Mouse (Mus musculus) myocyte (in vitro differentiated cells): ENCODE measurements around the gene Dlx4. TPM values are rescaled to one million over a fixed set of nuclear protein-coding genes. Genes with fewer than 3 reads are reported as not detected.
A peak's percentile ranks its signal among the peaks of the same experiment; 100 is the strongest.

ENCODE experiments used
- H3K27me3 ChIP-seq: one replicate; pipeline ENCODE4 v1.6.1; 2011; ENCODE audit not compliant: control insufficient read depth, insufficient read depth, insufficient read length
- H3K36me3 ChIP-seq: one replicate; pipeline ENCODE4 v1.6.1; 2011; ENCODE audit not compliant: control insufficient read depth, insufficient read depth
- H3K4me2 ChIP-seq: one replicate; pipeline ENCODE4 v1.6.1; 2011; ENCODE audit warnings: low read depth, control low read depth
- H3K4me3 ChIP-seq: one replicate; pipeline ENCODE4 v1.5.1; 2011; ENCODE audit warnings: mild to moderate bottlenecking, control low read depth, moderate library complexity
- H3K79me2 ChIP-seq: one replicate; pipeline ENCODE4 v1.6.1; 2011; ENCODE audit not compliant: control insufficient read depth, insufficient read depth
- H3ac ChIP-seq: one replicate; pipeline ENCODE4 v1.6.1; 2011; ENCODE audit not compliant: control insufficient read depth, insufficient read length
- CEBPB ChIP-seq: IDR thresholded peaks from 2 replicates; pipeline ENCODE4 v1.6.1; 2011; ENCODE audit warnings: mild to moderate bottlenecking, moderate library complexity; ENCODE audit not compliant: poor library complexity, insufficient read depth, severe bottlenecking
- E2F4 ChIP-seq: IDR thresholded peaks from one replicate; pipeline ENCODE4 v1.6.1; 2011; ENCODE audit warnings: mild to moderate bottlenecking, control low read depth, moderate library complexity; ENCODE audit not compliant: insufficient read depth
- MAX ChIP-seq: IDR thresholded peaks from one replicate; pipeline ENCODE4 v1.6.1; 2011; ENCODE audit warnings: low read depth, mild to moderate bottlenecking, control low read depth
- MYOD1 ChIP-seq, 3 experiments: IDR thresholded peaks; one replicate each; pipeline ENCODE4 v1.6.1; 2011; ENCODE audit warnings: control low read depth in 2 of 3, low read depth in 2 of 3, mild to moderate bottlenecking in 2 of 3, moderate library complexity in 1 of 3; ENCODE audit not compliant: insufficient read length in 2 of 3, control insufficient read depth in 1 of 3
- MYOG ChIP-seq, 3 experiments: IDR thresholded peaks; one replicate each; pipeline ENCODE4 v1.6.1; 2011; ENCODE audit warnings: control low read depth in 2 of 3, low read depth in 2 of 3, mild to moderate bottlenecking in 2 of 3; ENCODE audit not compliant: insufficient read length in 2 of 3, control insufficient read depth in 1 of 3, insufficient read depth in 1 of 3
- POLR2A ChIP-seq: IDR thresholded peaks from one replicate; pipeline ENCODE4 v1.6.1; 2011; ENCODE audit warnings: low read depth, mild to moderate bottlenecking, control low read depth, moderate library complexity; ENCODE audit not compliant: insufficient read length
- POLR2AphosphoS2 ChIP-seq: IDR thresholded peaks from one replicate; pipeline ENCODE4 v1.6.1; 2011; ENCODE audit warnings: low read depth, control low read depth; ENCODE audit not compliant: insufficient read length
- REST ChIP-seq: IDR thresholded peaks from one replicate; pipeline ENCODE4 v1.6.1; 2011; ENCODE audit warnings: mild to moderate bottlenecking, control low read depth, moderate library complexity; ENCODE audit not compliant: insufficient read depth, insufficient read length
- SRF ChIP-seq: IDR thresholded peaks from one replicate; pipeline ENCODE4 v1.6.1; 2011; ENCODE audit warnings: low read depth; ENCODE audit not compliant: control insufficient read depth, insufficient read length
- TCF12 ChIP-seq: IDR thresholded peaks from one replicate; pipeline ENCODE4 v1.6.1; 2011; ENCODE audit warnings: mild to moderate bottlenecking, control low read depth; ENCODE audit not compliant: poor library complexity, insufficient read depth, severe bottlenecking
- TCF3 ChIP-seq: IDR thresholded peaks from one replicate; pipeline ENCODE4 v1.6.1; 2011; ENCODE audit warnings: low read depth, control low read depth; ENCODE audit not compliant: insufficient read length
- USF1 ChIP-seq: IDR thresholded peaks from one replicate; pipeline ENCODE4 v1.6.1; 2011; ENCODE audit warnings: low read depth, mild to moderate bottlenecking, control low read depth, moderate library complexity
- polyA plus RNA-seq: library from polyadenylated mRNA; unstranded; fragments of >200 nt; fragmentation: generic; extraction: Trizol; gene quantifications from one replicate; pipeline ENCODE4 v1.2.1, GENCODE M21; 2012; ENCODE audit warnings: missing spikeins

Dlx4 gene
- 0.49 TPM for polyA plus RNA-seq

DNA sequence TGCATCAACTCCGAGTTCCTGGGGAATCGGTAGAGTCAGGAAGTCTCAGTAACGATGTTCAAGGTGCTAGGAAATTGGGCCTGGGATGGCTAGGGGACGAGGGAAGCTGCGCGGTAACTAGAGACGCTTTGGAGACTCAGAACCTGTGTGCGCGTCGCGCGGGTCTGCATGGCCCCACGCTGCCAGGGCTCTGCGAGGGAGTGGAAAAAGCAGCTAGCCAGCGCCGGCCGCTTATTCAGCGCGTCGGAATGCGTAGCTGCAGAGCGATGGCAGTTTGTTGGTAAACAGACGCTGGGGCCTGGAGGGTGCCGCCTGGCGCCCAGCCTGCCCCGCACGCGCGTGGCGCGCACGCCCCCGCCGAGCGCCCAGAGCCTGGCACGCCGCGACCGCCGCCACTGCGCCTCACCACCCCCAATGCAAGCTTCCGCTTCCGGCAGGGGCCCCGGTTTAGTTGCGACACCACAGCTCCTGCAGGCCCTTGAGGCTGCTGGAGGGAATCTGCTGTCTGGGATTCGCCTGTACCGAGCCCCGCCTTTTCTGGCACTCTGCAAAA lies at the start of gene Dlx4:
Gene Dlx4, minus strand, starts transcription at position 413 of the 553 bp plus-strand sequence.
- Histone ChIP-seq H3K79me2 (no peaks in the 10 kb centered on the region), H3K4me3 (peak within 1 kb of the TSS; percentile 13), H3K36me3 (no peaks in the 10 kb centered on the region), H3K4me2 (peak within 1 kb of the TSS; percentile 76), H3ac (no peak within 1 kb of the TSS), H3K27me3 (peaks cover 5% of the 10 kb centered on the region)
- TF ChIP-seq CEBPB (peak; percentile 64; the same call in 1 of the 2 replicates), MAX (no peak), TCF12 (no peak), MYOG (IDR thresholded peaks at IDR 0.05; ENCODE audit: control insufficient read depth in 1 of 3, insufficient read depth in 1 of 3, insufficient read length in 2 of 3, low read depth in 2 of 3) (no peak), POLR2AphosphoS2 (no peak), POLR2A (peak; percentile 56), MYOD1 (IDR thresholded peaks at IDR 0.05; ENCODE audit: control insufficient read depth in 1 of 3, insufficient read length in 2 of 3, low read depth in 2 of 3) (peak in 1 of 3 experiments; percentile 31), USF1 (no peak)

DNA sequence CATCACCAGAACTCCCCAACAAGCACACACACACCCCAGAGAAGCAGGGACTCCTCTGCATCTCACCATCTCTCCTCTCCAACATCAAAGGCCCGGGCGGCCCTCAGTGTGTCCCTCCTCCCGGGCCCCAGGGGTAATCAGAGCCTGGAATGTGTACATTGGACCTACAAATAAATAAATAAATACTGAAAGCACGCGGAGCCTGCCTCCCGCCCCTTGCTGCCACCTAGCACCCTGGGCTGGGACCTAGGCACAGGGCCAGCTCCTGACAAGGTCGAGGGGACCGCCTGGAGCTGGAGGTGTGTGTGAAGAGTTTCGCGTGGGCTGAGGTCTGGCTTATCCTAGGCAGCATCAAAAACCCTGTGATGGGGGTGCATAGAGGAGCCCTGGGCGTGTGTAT lies 43.8 kb upstream of the Dlx4 start:
- no peak for TF ChIP-seq USF1
- no peak for TF ChIP-seq TCF3
- TF ChIP-seq SRF = no peak
- TF ChIP-seq CEBPB = no peak
- TF ChIP-seq TCF12 = no peak
- no peak for TF ChIP-seq POLR2AphosphoS2
- TF ChIP-seq MYOG (IDR thresholded peaks at IDR 0.05; ENCODE audit: control insufficient read depth in 1 of 3, insufficient read depth in 1 of 3, insufficient read length in 2 of 3, low read depth in 2 of 3) = no peak
- TF ChIP-seq POLR2A = no peak
- no peak for TF ChIP-seq MYOD1 (IDR thresholded peaks at IDR 0.05; ENCODE audit: control insufficient read depth in 1 of 3, insufficient read length in 2 of 3, low read depth in 2 of 3)
- no peak for TF ChIP-seq REST
- TF ChIP-seq MAX = no peak
- TF ChIP-seq E2F4 = no peak
- H3K79me2 ChIP-seq = no peaks in the 10 kb centered on the region
- H3K4me2 ChIP-seq = no peak overlapping the region
- H3K36me3 ChIP-seq = no peaks in the 10 kb centered on the region
- no peak overlapping the region for H3ac ChIP-seq
- H3K27me3 ChIP-seq = no peaks in the 10 kb centered on the region
- H3K4me3 ChIP-seq = no peak overlapping the region

DNA sequence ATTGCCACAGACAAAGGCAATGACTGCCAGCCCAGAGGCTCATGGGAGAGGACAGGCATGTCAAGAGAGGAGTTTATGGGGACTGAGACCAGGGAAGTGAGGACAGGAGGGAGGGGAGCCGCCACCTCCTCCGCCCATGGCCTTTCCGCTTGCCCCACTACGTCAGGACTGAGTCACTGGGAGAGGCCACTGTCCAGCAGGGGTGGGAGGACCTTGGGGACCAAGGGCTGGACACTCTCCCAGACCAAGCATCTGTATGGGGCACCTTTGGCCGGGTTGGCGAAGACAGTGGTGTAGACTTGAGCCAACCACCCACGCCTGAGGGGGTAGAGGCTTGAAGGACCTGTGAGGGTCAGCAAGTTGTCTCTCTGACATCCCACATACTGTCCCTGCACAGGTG lies 40.8 kb upstream of the Dlx4 start:
- TF ChIP-seq MAX (no peak), REST (peak; percentile 20), CEBPB (no peak), MYOD1 (IDR thresholded peaks at IDR 0.05; ENCODE audit: control insufficient read depth in 1 of 3, insufficient read length in 2 of 3, low read depth in 2 of 3) (peak in 1 of 3 experiments; percentile 7), POLR2A (peak; percentile 35)
- Histone ChIP-seq H3K79me2 (no peaks in the 10 kb centered on the region), H3K27me3 (no peaks in the 10 kb centered on the region), H3ac (no peak overlapping the region), H3K4me2 (peak overlapping the region; percentile 41), H3K4me3 (no peak overlapping the region), H3K36me3 (no peaks in the 10 kb centered on the region)

DNA sequence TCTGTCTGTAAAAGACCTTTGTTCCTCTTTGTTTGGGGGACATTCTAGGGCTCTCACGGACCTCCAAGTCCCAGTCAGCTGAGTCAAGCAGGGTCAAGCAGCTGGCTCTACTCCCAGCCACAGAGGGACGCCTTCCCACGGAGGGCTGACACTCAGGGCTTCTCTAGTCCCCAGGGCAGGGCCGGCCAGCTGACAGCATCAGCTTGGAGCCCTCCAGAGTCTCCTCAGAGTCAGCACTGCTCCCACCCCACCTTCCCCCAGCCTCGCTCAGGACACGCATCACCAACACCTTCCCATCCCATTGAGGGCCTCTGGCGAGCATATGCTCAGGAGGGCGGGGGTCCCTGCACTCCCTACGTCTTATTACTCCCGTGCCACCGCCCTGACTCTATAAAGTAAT lies 39.6 kb upstream of the Dlx4 start:
- Histone ChIP-seq H3K36me3 (no peaks in the 10 kb centered on the region), H3K27me3 (no peaks in the 10 kb centered on the region), H3ac (no peak overlapping the region), H3K4me3 (no peak overlapping the region), H3K79me2 (no peaks in the 10 kb centered on the region), H3K4me2 (peak overlapping the region; percentile 41)
- no peak for TF ChIP-seq MYOD1 (IDR thresholded peaks at IDR 0.05; ENCODE audit: control insufficient read depth in 1 of 3, insufficient read length in 2 of 3, low read depth in 2 of 3)
- TF ChIP-seq E2F4 = no peak
- no peak for TF ChIP-seq CEBPB
- TF ChIP-seq MAX = no peak

DNA sequence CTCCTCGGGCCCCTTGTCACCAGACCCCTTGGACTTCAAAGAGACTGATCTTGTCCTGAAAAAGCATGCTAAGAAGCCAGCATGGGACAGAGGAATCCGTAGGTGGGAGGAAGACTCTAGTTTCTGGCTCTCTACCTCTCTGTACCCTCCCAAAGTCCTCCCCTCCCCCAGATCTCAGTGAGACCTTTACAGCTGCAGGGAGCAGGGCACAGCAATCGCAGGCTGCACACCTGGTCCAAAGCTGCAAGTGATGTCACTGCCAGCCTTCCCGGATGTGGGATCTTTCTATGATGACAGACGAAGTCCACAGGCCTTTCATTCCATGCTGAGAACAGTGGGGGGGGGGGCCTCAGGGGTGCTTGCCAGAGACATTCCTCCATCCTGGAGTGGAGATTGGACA lies 38.5 kb upstream of the Dlx4 start:
- Histone ChIP-seq H3K4me3 (no peak overlapping the region), H3K27me3 (no peaks in the 10 kb centered on the region), H3K36me3 (no peaks in the 10 kb centered on the region), H3K79me2 (no peaks in the 10 kb centered on the region), H3ac (no peak overlapping the region), H3K4me2 (no peak overlapping the region)
- no peak for TF ChIP-seq MAX
- peak in 1 of 3 experiments; percentile 18 for TF ChIP-seq MYOD1 (IDR thresholded peaks at IDR 0.05; ENCODE audit: control insufficient read depth in 1 of 3, insufficient read length in 2 of 3, low read depth in 2 of 3)

DNA sequence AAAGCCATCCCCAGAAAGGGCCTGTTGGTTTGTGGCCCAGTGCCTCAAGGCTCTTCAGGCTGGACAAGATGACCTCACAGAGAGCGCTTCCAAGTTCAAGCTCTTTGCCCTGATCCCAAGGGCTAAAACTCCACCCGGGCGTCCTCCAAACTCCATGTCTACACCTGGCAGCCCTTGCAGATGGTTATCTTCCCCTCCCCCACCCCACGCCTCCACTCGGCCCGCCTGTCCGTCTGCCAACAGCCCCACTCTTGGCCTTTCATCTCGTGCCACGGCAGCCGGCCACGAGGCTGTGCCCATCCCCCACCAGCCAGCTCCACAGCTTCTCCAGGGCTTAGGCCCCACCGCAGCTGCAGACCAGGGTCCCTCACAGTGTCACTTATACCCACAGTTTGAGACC lies 33.2 kb upstream of the Dlx4 start:
- Histone ChIP-seq H3K79me2 (no peaks in the 10 kb centered on the region), H3ac (no peak overlapping the region), H3K4me2 (no peak overlapping the region), H3K27me3 (no peaks in the 10 kb centered on the region), H3K36me3 (no peaks in the 10 kb centered on the region), H3K4me3 (no peak overlapping the region)
- TF ChIP-seq POLR2AphosphoS2 (no peak), TCF12 (no peak), E2F4 (no peak)
